Mouse (Mus musculus): Measurements from ENCODE around the gene Fgfr2. TPM values are rescaled to one million over a fixed set of nuclear protein-coding genes. Genes with fewer than 3 reads are reported as not detected.

Gene Fgfr2
- polyA plus RNA-seq, 1 experiment from 2014 or later = 169 TPM

Small RNAs within 50 kb of the gene (microRNA-seq; reads per million reads assigned to microRNA genes)
- not detected for gene Mir7061

Other genes with a start within 250 kb of the Fgfr2 start
- gene Zranb1, start 192.2 kb downstream of the Fgfr2 start, polyA plus RNA-seq (2014; fragmentation: Nextera tagmentation; extraction: Ambion mirVana) = 17.3 and 18.7 TPM in 2 replicates
- gene Ctbp2, start 1.0 kb upstream of the Fgfr2 start, polyA plus RNA-seq (2014; fragmentation: Nextera tagmentation; extraction: Ambion mirVana) = 117 and 120 TPM in 2 replicates

Data from stomach, embryonic 14.5 days (tissue).